Mouse (Mus musculus): ENCODE data around the gene Cfhr2. TPM values are rescaled to one million over a fixed set of nuclear protein-coding genes. Genes with fewer than 3 reads are reported as not detected.
"Not testable (repeated sequence)": the region's sequence is repeated elsewhere in the genome, so short reads cannot be mapped to it uniquely, and the experiment has no call there.

Gene Cfhr2
- polyA plus RNA-seq (2014; fragmentation: Nextera tagmentation; extraction: Ambion mirVana): 0.30 and 0.41 TPM in 2 replicates

- H3K9ac ChIP-seq (ENCODE audit: low read depth, low read length): no peak within 1 kb of the TSS
- H3K4me1 ChIP-seq (ENCODE audit: control insufficient read depth, insufficient read depth, low read length): no peaks in the 10 kb centered on the region
- H3K36me3 ChIP-seq (ENCODE audit: control insufficient read depth, insufficient read depth, low read length): no peaks in the 10 kb centered on the region
- no peaks in the 10 kb centered on the region for H3K9me3 ChIP-seq (ENCODE audit: control insufficient read depth, low read length)
- no peaks in the 10 kb centered on the region for H3K27me3 ChIP-seq (ENCODE audit: control insufficient read depth, insufficient read depth, low read length)
- H3K27ac ChIP-seq (ENCODE audit: low read depth, low read length): no peak within 1 kb of the TSS
- H3K4me3 ChIP-seq (ENCODE audit: low read length): no peak within 1 kb of the TSS
- 91% methylated on average over 1 of the region's 1 CpGs for WGBS
- no peak for ATAC-seq (ENCODE audit: low FRiP score, low TSS enrichment)
- H3K4me2 ChIP-seq (replicated peaks; ENCODE audit: low read depth, low read length): no peak within 1 kb of the TSS
These were observed at the start of gene Cfhr2 for GRCm38 (mm10) chr1:139858548-139858947. TSS of gene Cfhr2 (minus strand) at chr1:139858702.

GRCm38 (mm10) chr1:139863751-139864150, 5.2 kb upstream of the Cfhr2 start:
- H3K27ac ChIP-seq (ENCODE audit: low read depth, low read length): no peak overlapping the region
- no peaks in the 10 kb centered on the region for H3K4me1 ChIP-seq (ENCODE audit: control insufficient read depth, insufficient read depth, low read length)
- ATAC-seq (ENCODE audit: low FRiP score, low TSS enrichment): no peak
- no peaks in the 10 kb centered on the region for H3K9me3 ChIP-seq (ENCODE audit: control insufficient read depth, low read length)
- H3K27me3 ChIP-seq (ENCODE audit: control insufficient read depth, insufficient read depth, low read length): no peaks in the 10 kb centered on the region
- no peak overlapping the region for H3K4me2 ChIP-seq (replicated peaks; ENCODE audit: low read depth, low read length)
- no peak overlapping the region for H3K9ac ChIP-seq (ENCODE audit: low read depth, low read length)
- H3K4me3 ChIP-seq (ENCODE audit: low read length): no peak overlapping the region
- no peaks in the 10 kb centered on the region for H3K36me3 ChIP-seq (ENCODE audit: control insufficient read depth, insufficient read depth, low read length)

- Histone ChIP-seq H3K4me1 (ENCODE audit: control insufficient read depth, insufficient read depth, low read length) (no peaks in the 10 kb centered on the region), H3K27ac (ENCODE audit: low read depth, low read length) (no peak overlapping the region), H3K4me2 (replicated peaks; ENCODE audit: low read depth, low read length) (no peak overlapping the region), H3K36me3 (ENCODE audit: control insufficient read depth, insufficient read depth, low read length) (no peaks in the 10 kb centered on the region), H3K9me3 (ENCODE audit: control insufficient read depth, low read length) (no peaks in the 10 kb centered on the region), H3K9ac (ENCODE audit: low read depth, low read length) (no peak overlapping the region), H3K4me3 (ENCODE audit: low read length) (no peak overlapping the region), H3K27me3 (ENCODE audit: control insufficient read depth, insufficient read depth, low read length) (no peaks in the 10 kb centered on the region)
- no peak for ATAC-seq (ENCODE audit: low FRiP score, low TSS enrichment)
These were observed 1.7 kb upstream of the Cfhr2 start for GRCm38 (mm10) chr1:139860176-139860575.

GRCm38 (mm10) chr1:139839699-139840098, 18.8 kb downstream of the Cfhr2 start:
- H3K4me3 ChIP-seq (ENCODE audit: low read length): no peak overlapping the region
- no peaks in the 10 kb centered on the region for H3K9me3 ChIP-seq (ENCODE audit: control insufficient read depth, low read length)
- no peaks in the 10 kb centered on the region for H3K4me1 ChIP-seq (ENCODE audit: control insufficient read depth, insufficient read depth, low read length)
- H3K9ac ChIP-seq (ENCODE audit: low read depth, low read length): no peak overlapping the region
- no peak for ATAC-seq (ENCODE audit: low FRiP score, low TSS enrichment)
- WGBS: 83% methylated on average over 7 of the region's 7 CpGs
- H3K27ac ChIP-seq (ENCODE audit: low read depth, low read length): no peak overlapping the region
- H3K36me3 ChIP-seq (ENCODE audit: control insufficient read depth, insufficient read depth, low read length): no peaks in the 10 kb centered on the region
- no peaks in the 10 kb centered on the region for H3K27me3 ChIP-seq (ENCODE audit: control insufficient read depth, insufficient read depth, low read length)
- no peak overlapping the region for H3K4me2 ChIP-seq (replicated peaks; ENCODE audit: low read depth, low read length)

- H3K27ac ChIP-seq (ENCODE audit: low read depth, low read length): no peak overlapping the region
- H3K4me2 ChIP-seq (replicated peaks; ENCODE audit: low read depth, low read length): no peak overlapping the region
- no peaks in the 10 kb centered on the region for H3K4me1 ChIP-seq (ENCODE audit: control insufficient read depth, insufficient read depth, low read length)
- no peak overlapping the region for H3K9ac ChIP-seq (ENCODE audit: low read depth, low read length)
- no peaks in the 10 kb centered on the region for H3K27me3 ChIP-seq (ENCODE audit: control insufficient read depth, insufficient read depth, low read length)
- no peak overlapping the region for H3K4me3 ChIP-seq (ENCODE audit: low read length)
- no peaks in the 10 kb centered on the region for H3K36me3 ChIP-seq (ENCODE audit: control insufficient read depth, insufficient read depth, low read length)
- H3K9me3 ChIP-seq (ENCODE audit: control insufficient read depth, low read length): no peaks in the 10 kb centered on the region
- ATAC-seq (ENCODE audit: low FRiP score, low TSS enrichment): no peak
- WGBS: 94% methylated on average over 2 of the region's 2 CpGs
These were observed 19.2 kb downstream of the Cfhr2 start for GRCm38 (mm10) chr1:139839290-139839689.

- H3K36me3 ChIP-seq (ENCODE audit: control insufficient read depth, insufficient read depth, low read length): no peaks in the 10 kb centered on the region
- H3K4me3 ChIP-seq (ENCODE audit: low read length): no peak overlapping the region
- ATAC-seq (ENCODE audit: low FRiP score, low TSS enrichment): no peak
- H3K4me2 ChIP-seq (replicated peaks; ENCODE audit: low read depth, low read length): no peak overlapping the region
- H3K9me3 ChIP-seq (ENCODE audit: control insufficient read depth, low read length): no peaks in the 10 kb centered on the region
- no peaks in the 10 kb centered on the region for H3K27me3 ChIP-seq (ENCODE audit: control insufficient read depth, insufficient read depth, low read length)
- H3K27ac ChIP-seq (ENCODE audit: low read depth, low read length): no peak overlapping the region
- no peak overlapping the region for H3K9ac ChIP-seq (ENCODE audit: low read depth, low read length)
- H3K4me1 ChIP-seq (ENCODE audit: control insufficient read depth, insufficient read depth, low read length): no peaks in the 10 kb centered on the region
These were observed 49.9 kb downstream of the Cfhr2 start for GRCm38 (mm10) chr1:139808594-139808993.

GRCm38 (mm10) chr1:139781143-139781542, 77.4 kb downstream of the Cfhr2 start, which contains the start of gene Gm4788:
TSS of gene Gm4788 (minus strand) at chr1:139781243.
- no peaks in the 10 kb centered on the region for H3K27me3 ChIP-seq (ENCODE audit: control insufficient read depth, insufficient read depth, low read length)
- 87% methylated on average over 1 of the region's 1 CpGs for WGBS

GRCm38 (mm10) chr1:139769913-139770312, 88.6 kb downstream of the Cfhr2 start:
- H3K9ac ChIP-seq (ENCODE audit: low read depth, low read length); ATAC-seq (ENCODE audit: low FRiP score, low TSS enrichment); H3K4me3 ChIP-seq (ENCODE audit: low read length); H3K27me3 ChIP-seq (ENCODE audit: control insufficient read depth, insufficient read depth, low read length); H3K27ac ChIP-seq (ENCODE audit: low read depth, low read length); H3K36me3 ChIP-seq (ENCODE audit: control insufficient read depth, insufficient read depth, low read length); H3K4me2 ChIP-seq (replicated peaks; ENCODE audit: low read depth, low read length); H3K9me3 ChIP-seq (ENCODE audit: control insufficient read depth, low read length); H3K4me1 ChIP-seq (ENCODE audit: control insufficient read depth, insufficient read depth, low read length): not testable (repeated sequence)
- 84% methylated on average over 3 of the region's 3 CpGs for WGBS

More at GRCm38 (mm10) chr1:139781143-139781542, 77.4 kb downstream of the Cfhr2 start, which contains the start of gene Gm4788:
- Histone ChIP-seq H3K9ac (ENCODE audit: low read depth, low read length) (no peak within 1 kb of the TSS), H3K4me1 (ENCODE audit: control insufficient read depth, insufficient read depth, low read length) (no peaks in the 10 kb centered on the region), H3K4me2 (replicated peaks; ENCODE audit: low read depth, low read length) (no peak within 1 kb of the TSS), H3K9me3 (ENCODE audit: control insufficient read depth, low read length) (no peaks in the 10 kb centered on the region), H3K36me3 (ENCODE audit: control insufficient read depth, insufficient read depth, low read length) (no peaks in the 10 kb centered on the region), H3K27ac (ENCODE audit: low read depth, low read length) (no peak within 1 kb of the TSS), H3K4me3 (ENCODE audit: low read length) (no peak within 1 kb of the TSS)
- ATAC-seq (ENCODE audit: low FRiP score, low TSS enrichment): no peak
